Mouse (Mus musculus) monocyte, adult 2 months (primary cell): ENCODE data around the gene Stoml1.

ENCODE experiments used
- DNase-seq, 2 experiments: peaks; one replicate each; pipeline ENCODE4 v3.0.0; 2022; ENCODE audit warnings: low spot score in 2 of 2, low read depth in 1 of 2

The Stoml1 gene

DNA sequence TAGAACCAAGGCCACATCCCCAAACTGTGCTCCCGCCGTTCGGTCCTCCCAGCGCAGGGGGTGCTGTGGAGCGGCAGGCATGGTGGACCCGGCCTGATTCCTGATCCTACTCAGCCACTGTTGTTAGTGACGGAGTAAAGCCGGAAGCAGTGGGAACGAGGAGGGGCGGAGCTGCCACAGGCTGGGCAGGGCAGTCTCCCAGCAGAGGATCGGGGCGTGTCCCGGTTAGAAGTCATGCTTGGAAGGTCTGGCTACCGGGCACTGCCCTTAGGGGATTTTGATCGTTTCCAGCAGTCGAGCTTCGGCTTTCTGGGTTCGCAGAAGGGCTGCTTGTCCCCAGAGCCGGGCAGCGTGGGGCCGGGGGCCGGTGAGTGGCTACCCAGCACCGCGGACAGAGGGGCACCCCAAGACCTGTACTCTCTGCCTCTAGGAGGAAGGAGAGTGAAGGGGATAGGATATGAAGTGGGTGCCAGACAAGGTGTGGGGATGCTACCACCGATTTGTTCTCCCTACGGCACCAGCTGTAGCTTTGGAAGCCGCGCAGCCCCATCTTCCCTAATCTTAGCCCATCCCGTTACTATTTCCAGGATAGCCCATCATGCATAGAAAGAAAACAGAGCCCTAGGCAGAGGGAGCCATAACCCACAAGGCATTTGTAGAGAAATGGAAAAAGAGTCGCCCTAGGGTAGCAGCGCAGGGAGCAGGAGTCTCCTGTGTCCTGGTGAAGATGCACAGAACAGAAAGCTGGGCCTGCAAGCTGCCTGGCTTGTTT lies at the start of gene Stoml1:
Stoml1 (plus strand) TSS at position 132 of the 772 bp plus-strand sequence.
- peak; percentile 93 to 94 for DNase-seq

DNA sequence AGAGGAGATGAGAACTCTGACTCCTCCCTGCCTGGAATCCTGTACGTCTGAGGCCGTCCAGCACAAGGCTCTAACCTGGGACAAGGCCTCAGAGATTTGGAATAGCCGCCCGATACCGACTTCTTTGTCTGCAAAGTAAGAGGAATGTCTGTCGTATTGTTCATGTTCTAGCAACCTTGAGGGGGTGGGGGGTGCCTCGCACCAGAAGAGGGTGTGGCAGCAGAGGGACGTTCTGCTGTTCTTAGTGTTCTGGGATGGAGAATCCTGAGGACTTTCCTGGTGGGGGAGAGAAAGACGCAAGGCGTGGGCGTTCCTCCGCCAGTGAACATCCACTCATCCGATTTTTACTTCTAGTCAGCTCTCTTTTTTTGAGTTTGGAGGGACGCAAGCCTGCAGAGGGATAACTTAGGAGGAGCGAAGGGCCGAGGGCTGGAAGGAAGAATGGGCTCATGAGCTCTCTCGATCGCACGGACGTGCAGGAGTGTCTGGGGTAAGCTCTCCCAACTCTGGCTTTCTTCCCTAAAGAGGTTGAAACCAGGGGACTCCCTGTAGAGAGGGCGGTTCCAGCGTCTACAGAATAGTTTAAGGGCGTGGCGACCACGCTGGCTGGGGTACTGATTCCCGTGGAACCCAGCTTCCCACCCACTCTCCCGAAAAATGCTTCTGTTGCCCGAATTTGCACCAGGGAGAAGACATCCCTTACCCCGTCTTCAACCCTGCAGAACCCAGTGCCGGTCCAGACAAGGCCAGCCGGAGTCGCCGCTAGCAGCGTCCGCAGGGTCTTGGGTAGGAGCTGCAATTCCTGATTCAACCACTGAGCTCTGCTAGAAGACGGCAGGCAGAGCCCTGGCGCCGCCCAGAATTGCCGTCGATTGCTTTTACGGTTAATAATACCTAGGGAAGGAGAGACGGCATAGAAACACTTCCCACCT lies 49.2 kb upstream of the Stoml1 start, which contains the start of the genes Islr and Islr2:
Islr (minus strand) TSS at position 791 of the 932 bp plus-strand sequence.
Islr2 (minus strand) TSS at position 804 of the 932 bp plus-strand sequence.
- peak in 1 of 2 experiments; percentile 32 for DNase-seq

DNA sequence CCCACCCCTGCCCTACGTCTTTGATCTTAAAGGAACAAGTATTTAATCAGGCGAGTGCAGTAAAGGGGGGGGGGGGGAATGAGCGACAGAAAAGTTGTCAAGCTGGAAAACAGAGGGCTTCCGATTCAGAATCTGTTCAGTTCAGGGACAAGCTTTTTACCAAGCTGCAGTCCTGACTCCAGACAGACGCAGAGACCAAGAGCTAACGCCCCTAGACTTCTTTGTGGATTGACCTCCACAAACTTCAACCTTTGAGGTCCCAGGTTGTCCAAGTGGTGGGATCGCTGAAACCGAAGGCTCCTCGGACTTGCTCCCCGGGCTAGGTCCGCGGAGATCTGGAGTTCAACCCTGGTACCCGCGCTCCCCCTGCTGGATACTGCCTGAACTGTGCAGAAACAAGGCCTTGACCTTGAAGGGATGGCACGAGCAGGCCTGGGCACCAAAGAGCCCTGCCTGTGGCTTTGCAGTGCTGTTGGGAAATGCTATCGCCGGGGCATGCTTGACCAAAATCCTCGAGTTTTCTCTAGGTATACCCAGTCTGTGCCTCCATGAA lies 48.4 kb upstream of the Stoml1 start:
- peak; percentile 57 to 81 for DNase-seq

DNA sequence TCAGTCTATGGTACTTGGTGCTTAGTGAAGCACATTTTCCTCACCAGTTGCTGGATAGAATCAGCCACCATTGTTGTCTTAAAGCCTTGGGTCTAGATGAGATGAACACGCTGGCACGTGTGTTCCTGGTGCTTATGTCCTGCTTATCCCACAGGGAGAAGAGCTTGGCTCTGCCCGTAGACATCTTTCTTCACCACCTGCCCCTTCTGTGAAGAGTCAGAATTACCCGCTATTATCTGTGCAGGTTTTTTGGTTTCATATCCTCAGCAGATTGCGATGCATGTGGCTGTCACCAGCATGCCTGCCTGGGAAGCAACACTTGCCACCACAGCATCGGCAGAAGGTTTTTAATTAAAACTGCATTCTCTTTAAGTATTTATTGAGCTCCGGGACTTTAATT lies 47.0 kb upstream of the Stoml1 start:
- DNase-seq = no peak

DNA sequence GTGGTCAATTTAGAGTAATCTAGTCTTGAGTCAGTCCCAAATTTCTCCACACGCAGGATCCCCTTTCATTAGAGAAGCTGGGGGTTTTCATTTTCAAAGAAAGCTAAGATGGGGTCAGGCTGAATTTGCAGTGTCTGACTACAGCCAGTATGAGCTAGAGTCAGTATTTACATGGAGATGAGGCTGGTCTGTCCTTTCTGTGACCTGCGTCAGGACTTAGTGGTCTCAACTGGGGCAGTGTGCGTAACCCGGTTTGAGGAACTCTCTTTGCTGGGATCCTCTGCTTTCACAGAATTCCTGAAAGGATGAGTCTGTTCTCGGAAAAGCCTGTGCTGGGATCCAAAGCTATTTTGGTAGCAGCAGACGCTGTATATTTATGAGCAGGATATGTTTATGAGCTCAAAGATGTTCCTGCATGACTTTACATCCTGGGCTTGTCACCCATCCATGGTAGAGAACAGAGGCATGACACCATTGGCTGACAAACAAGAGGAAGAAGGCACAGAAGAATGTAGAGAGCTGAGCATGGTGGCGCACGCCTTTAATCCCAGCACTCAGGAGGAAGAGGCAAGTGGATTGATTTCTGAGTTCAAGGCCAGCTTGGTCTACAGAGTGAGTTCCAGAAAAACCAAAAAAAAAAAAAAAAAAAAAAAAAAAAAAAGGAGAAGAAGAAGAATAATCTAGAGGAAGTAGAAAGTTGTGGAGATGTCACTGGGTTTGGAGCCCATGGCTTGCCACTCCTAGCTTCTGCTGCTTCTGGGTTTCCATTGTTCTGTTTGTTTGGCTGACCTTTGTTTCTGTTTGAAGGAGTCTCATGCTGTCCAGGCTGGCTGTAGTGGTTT lies 43.3 kb upstream of the Stoml1 start:
- no peak for DNase-seq

DNA sequence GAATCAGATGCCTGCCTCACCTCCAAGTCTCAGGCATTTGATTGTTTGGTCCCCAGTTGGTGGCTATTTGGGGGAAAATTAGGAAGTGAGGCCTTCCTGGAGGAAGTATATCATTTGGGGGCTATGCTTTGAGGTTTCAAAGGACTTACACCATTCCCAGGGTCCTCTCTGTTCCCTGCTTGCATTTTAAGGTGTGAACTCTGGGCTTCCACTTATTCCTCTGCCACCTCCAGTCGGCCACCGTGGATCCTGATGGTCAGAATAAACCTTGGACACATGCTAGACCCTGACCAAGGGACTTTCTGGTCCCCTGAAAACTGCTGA lies 42.7 kb upstream of the Stoml1 start:
- no peak for DNase-seq

DNA sequence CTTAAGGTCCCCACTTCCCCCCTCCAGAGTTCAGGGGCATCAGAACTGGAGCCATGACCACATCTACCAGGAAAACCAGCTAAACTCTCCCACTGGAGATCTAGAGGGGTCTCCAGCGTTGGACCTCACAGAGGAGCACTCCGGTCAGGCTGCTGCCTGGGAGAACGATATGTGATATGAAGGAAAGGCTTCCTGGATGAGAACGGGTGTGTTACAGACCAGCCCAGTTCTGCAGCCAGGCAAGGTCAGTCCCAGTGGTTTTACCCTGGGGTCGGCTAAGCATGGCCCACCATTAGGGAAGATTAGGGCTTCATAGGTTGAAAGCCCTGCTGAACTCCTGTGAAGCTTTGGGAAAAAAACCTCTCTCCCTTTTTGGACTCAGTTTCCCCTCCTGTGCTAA lies 39.6 kb upstream of the Stoml1 start:
- no peak for DNase-seq

DNA sequence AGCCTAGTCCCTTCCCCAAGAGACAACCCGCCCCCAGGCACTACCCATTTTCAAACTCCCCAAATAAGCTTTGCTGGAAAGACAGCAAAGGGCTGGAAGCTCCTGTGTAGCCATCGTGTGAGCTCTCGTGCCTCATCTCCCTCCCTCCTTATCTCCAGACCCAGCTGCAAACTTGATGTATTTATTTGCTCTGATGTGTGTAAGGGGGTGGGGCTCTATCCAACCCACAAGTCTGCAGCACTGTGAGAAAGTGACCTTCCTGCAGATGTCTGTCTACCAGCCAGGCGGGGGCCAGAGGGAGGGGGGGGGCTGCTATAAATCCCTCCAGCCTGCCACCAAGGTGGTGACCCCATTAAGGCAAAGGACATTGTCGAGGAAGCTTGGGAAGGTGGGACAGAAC lies 39.1 kb upstream of the Stoml1 start:
- DNase-seq = no peak

DNA sequence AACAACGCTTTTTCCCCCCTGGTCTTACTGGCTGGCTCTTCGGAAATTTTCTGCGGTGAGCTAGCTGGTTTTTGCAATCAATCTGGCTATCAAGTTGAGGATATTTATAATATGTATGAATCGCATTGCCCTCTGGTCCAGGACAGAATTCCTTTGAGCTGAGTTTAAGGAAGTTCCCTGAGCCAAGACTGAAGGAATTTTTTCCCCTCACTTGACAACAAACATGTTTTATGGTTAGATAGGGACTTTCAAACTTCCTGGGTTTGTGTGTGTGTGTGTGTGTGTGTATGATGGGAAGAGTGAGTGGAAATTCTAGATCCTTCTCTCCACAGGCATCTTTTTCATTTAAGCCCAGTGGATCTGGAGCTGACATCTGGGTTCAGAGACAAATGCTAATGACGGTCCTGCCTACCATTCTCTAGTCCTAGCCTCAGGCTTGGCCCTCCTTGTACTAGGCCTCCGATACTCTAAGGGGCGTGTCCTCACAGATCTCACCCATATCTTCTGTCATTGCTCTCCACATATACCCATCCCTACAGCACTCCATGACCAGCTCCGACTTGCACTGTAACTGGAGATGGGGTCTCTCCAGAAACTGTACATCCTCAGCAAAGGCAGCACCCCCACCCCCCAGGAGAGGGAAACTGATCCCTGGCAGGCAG lies 38.3 kb upstream of the Stoml1 start:
- no peak for DNase-seq

DNA sequence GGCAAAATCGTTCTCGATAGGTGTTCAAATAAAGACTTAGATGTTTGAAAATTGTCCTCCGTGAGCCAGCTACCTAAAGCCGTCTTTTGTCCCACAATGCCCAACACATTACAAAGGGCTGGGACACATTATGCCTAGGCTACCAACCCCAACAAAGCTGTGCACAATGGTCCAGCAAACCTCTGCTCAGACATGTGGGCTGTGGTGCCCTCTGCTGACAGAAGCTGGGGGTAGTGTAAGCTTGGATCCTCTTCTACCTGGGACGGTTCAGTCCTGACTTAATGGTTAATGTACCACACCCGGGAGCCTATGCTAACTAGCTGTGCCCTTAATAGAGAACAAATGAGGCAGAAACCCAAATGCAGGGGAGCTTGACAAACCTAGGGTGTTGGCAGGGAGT lies 36.6 kb upstream of the Stoml1 start:
- DNase-seq = no peak

DNA sequence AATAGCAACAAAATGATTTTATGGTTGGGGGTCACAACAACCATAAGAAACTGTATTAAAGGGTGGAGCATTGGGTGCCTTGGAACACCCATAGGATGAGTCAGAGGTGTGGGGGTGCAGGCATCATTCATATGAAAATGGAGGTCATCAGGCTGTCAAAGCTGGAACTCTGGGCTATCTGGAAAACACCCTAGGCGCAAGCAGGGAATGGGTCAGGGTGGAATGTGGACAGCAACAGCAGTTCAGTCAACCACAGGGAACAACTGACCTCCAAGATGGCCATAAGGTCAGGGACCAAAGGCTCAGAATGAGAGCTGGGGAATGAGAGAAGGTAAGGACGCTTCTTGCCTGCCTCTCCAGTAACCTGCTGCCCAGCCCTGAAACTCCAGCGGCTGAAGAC lies 34.4 kb upstream of the Stoml1 start:
- DNase-seq = no peak

DNA sequence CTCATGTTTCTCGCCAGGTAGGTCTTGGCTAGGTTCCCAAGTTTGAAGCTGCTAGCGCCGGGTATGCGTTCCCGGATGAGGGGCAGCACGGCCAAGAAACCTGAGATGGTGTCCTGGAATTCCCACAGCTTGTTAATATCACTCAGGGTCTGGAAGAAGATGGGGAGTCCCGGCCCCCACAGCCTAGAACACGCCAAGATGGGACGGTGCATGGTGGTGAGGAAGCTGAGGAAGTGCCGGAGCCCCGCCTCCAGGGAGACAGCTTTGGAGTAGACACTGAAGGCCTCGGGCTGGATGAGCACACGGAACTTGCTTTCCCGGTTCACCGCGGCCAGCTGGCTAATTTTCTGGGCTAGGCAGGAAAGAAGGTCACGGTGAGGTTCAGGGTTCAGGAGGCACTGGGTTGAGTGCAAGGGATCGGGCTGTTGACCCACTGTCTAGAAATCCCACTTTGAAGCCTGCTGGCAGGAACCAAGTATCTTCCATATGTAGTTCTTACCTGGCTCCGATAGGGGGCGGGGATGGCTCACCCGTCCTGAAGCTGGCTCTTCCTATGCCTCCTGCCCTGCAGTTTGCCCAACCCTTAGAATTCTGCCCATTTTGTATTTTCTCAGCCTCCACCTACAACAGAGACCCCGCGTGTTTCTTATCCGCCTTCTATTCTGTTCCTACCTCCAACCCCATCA lies 32.6 kb upstream of the Stoml1 start:
- DNase-seq = no peak

DNA sequence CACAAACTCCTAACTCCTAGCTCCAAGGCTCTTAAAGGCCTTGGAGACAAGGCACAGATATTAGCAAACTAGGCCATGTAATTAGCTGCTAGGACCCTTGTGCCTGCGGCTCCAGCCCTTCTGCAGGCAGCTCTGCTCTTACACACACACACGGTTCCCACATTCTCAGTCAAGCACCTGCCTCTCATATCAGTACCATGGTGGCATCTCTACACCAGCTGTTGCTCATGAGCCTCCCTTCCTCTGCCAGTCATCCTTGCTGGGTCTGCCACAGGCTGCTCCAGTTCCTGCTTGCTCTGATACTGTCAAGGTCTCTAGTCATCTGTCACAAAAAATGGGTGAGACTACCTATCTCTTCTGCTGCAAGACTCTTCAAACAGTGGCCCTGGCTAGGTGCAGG lies 28.6 kb upstream of the Stoml1 start:
- no peak for DNase-seq

DNA sequence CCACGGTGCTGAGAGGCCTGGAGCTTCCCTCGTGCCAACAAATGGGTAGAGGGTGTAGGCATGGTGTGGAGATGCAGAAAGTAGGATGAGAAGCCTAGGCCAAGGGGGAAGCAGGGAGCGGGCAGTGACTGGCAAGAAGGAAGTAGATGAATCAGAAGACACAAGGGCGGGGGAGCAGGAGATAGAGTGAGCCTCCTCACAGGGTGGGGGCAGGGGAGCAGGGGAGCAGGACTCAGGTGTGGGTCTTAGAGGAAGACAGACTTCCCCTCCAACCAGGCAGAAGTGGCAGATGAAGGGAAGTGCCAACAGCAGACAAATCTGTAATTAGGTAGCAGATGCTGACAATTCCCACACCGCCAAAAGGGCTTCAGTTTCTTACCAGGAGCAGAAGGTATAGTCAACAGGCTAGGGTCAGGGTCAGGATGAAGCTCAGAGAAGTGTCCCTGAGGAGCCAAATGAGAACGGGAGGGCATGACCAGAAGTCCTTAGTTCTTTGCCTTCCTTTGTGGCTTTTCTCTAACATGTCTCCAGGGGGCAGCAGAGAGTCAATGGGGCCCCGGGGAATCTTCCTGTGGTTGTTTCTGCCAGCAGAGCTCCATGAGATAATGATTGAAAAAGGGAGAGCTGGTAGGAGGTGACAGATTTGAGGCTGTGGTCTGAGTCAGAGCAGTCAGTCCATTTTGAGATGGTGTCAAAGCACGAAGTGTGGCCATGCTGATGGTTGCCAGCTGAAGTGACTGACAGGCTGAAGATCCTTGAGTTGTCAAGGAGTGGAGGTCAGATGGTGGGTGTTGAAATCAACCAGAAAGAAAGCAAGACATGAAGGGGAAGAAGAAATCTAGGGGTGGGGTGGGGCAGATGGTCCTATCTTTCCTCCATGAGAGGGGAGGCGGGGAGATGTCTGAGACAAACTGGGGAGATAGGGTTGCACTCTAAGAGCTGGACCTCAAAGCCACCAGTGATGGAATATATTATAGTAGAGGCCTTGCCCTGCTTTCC lies 26.8 kb upstream of the Stoml1 start:
- peak in 1 of 2 experiments; percentile 38 for DNase-seq

DNA sequence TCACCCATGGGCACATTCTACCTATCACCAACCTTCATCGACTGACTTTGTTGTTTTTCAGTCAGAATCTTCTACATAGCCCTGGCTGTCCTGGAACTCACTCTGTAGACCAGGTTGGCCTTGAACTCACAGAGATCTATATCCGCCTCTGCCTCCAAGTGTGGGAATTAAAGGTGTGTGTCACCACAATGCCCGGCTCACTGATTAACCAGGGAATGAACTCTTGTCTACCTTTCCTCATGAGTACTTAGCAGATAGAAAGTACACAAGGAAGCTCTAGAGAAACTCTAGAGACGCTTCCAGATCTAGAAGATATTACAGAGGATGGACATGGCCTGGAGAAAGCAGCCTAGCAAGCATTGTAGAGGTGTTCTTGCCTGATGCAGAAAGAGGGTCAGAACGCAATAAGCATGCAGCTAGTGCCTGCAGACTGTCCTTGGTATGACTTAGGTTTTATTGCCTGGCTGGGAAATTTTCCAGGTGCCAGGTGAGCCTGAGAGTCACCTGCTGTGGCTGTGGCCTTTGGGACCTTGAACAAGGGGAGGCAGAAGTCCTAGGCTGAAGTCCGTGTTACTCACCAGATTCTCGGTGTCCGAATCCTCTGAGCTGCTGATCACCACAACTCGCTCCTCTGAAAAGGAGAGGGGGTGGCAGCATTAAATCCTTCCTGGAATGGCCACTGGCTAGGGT lies 24.0 kb upstream of the Stoml1 start:
- DNase-seq = no peak

DNA sequence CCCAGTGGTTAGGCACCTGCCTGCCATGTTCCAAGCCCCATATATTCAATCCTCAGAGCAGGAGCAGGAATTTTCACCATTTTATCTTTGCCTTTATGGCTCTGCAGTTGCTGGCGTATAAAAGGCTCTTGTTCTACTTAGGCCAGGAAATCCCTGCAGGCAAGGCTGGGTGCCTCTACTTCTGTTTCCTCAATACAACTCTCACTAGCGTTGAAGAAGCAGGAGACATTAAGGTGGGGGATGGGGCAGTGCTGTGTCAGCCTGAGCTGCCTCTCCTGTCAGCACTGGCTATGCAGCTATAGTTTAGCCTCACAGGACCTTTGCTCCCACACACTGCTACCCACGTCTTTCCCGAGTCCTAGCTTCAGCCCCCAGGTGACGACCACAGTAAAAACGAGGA lies 21.2 kb upstream of the Stoml1 start:
- DNase-seq = no peak

DNA sequence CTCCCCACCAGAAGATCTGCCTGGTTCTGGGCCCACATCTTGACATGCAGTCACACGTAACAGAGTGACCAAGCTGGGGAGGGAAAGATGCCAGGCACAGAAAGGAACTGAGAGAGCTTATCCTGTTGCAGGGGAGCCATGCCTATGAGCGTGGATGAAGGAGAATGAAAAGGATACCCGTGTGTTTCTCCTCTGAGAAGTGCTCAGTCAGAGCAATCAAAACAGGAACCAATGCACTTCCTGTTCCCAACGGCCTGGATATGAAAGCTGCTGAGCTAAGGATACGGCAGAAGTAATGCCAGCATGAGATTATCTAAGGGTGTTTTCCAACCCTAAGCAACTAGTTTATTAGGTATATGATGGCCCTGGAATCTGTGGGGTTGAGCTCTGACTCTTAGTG lies 20.6 kb upstream of the Stoml1 start:
- DNase-seq = peak in 1 of 2 experiments; percentile 40

DNA sequence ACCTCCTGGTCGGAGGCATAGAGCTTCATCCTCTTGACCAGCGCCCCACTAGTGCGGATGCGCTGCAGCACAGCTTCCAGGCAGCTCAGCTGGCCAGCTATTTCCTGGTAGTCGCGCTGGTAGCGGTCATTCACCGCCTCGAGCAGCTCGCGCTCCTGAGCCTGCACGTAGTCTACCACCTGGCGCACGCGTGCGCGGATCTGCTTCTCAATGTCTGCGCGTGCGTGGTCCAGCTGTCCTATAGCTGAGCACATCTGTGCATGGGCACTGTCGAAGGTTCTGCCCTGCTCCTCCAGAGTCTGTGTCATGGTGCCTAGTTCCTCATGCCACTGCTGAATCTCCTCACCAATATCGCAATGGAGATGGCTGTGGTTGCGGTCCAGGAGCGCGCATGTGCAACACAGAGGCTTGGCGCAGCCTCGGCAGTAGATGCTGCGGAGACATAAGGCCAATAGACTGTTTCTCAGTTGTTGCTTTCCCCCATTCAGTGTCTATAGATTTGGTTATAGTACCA lies 18.4 kb upstream of the Stoml1 start:
- no peak for DNase-seq
